Mouse (Mus musculus): ENCODE data around the gene Fibp. TPM values are rescaled to one million over a fixed set of nuclear protein-coding genes. Genes with fewer than 3 reads are reported as not detected.
A peak's percentile ranks its signal among the peaks of the same experiment; 100 is the strongest.

Fibp gene
- total and polyA plus RNA-seq, 3 experiments: 21.9 to 63.5 TPM; not detected in 1

DNA sequence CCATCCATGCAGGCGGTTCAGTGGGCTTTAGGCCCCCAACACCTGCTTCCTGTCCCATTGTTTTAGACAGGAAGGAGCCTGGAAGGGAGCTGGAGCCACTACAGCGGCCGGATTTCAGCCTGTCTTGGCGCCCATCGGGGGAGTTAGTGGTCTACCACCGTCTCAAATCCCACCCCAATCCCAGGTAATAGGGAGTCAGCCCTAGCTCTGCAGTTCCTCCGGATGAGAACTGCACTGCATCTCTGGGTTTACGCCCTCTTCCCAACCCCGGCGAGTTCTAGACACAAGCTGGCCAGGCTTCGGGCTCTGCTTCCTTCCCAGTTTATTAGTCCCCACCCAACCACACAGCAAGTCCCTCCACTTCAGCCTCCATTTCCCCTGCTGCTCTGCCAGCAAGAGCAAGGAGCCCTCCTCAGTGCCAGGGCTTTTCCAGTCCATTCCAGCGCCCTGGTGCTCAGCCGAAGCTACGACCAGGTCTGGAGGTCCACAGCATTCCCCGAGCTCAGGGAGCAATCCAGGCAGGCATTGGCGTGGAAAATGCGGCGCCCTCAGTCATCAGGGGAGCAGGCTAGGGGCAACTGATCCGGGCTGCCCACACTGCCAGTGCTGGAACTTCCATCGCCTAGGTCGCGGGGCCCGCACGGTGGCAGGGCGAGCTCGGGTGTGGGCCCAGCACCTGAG is 4.0 kb upstream of the Fibp start:
- H3K4me1 ChIP-seq (ENCODE audit: control insufficient read depth in 1 of 2, insufficient read depth in 2 of 2, low read length in 2 of 2): peaks cover 0 to 28% of the 10 kb centered on the region in 2 experiments
- H3K9me3 ChIP-seq (replicated peaks; ENCODE audit: insufficient read depth, low read length): no peaks in the 10 kb centered on the region

DNA sequence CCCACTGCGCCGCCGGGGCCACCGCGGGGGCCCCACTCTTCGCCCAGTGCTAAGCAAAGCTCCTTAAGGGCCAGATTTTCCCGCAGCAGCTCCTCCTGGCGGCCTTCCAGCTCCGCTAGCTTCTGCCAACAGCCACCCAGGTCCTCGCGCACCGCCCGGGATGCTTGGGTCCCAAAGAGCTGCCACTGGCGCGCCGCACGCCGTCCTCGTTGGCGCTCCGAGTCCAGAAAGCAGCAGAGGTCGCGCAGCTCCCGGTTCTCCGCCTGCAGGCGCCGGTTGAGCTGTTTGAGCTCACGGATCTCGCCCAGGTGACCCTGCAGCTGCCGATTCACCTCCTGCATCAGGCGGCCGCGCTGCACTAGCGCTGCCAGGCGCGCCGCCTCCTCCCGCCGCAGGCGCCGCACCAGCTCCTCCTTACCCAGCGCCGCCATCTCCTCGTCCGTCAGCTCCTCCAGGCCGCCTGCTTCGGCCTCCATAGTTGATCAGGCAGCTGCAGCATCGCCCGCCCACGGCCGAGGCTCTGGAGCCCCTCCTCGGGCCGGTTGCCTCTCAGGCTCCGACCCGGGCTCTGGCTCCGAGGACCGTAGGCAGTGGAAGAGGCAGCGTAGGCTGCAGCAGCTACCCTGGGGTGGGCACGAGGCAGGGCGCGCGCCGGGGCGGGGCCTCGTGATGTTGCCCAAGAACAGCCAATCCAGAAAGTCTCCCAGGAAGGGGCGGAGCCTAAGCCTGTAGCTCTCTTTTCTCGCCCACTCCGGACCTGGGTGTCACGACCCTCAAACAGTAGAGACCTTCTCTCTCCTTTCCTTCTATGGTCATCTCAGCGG is 3.3 kb upstream of the Fibp start:
- H3K27me3 ChIP-seq (ENCODE audit: control insufficient read depth in 1 of 2, insufficient read depth in 2 of 2, low read length in 2 of 2): no peaks in the 10 kb centered on the region
- DNase-seq (ENCODE audit: low read depth, low spot score): peak; percentile 96
- H3K9ac ChIP-seq (ENCODE audit: control insufficient read depth, low read depth, low read length, poor library complexity, severe bottlenecking): peak overlapping the region; percentile 89
- H3K79me2 ChIP-seq (ENCODE audit: control insufficient read depth, insufficient read depth, low read length, poor library complexity): peaks cover 18% of the 10 kb centered on the region
- H3K9me3 ChIP-seq (replicated peaks; ENCODE audit: insufficient read depth, low read length): no peaks in the 10 kb centered on the region
- H3K4me3 ChIP-seq (ENCODE audit: control insufficient read depth in 1 of 2, insufficient read depth in 1 of 2, low read depth in 2 of 2, low read length in 2 of 2): peak overlapping the region; percentile 77
- peaks cover 0 to 31% of the 10 kb centered on the region in 2 experiments for H3K4me1 ChIP-seq (ENCODE audit: control insufficient read depth in 1 of 2, insufficient read depth in 2 of 2, low read length in 2 of 2)
- H3K36me3 ChIP-seq (ENCODE audit: control insufficient read depth in 1 of 2, insufficient read depth in 2 of 2, low read length in 2 of 2): peaks cover 0 to 5% of the 10 kb centered on the region in 2 experiments; a peak in 2 of 4 replicates
- H3K27ac ChIP-seq (ENCODE audit: control insufficient read depth, low read depth, low read length): peak overlapping the region; percentile 51
- 0 out of 2 replicates have a peak, but pooled peaks have one; percentile 35 for TF ChIP-seq TBP (IDR thresholded peaks at IDR 0.05; ENCODE audit: low read depth, low read length)
- no peak for TF ChIP-seq MAZ (IDR thresholded peaks at IDR 0.05; ENCODE audit: low read depth, low read length)
- no peak for TF ChIP-seq GABPA (IDR thresholded peaks at IDR 0.05; ENCODE audit: low read depth, low read length)
- TF ChIP-seq MYB (IDR thresholded peaks at IDR 0.05; ENCODE audit: low read depth, low read length): no peak
- peak; percentile 67; the same call in 1 of the 2 replicates for TF ChIP-seq USF1 (IDR thresholded peaks at IDR 0.05; ENCODE audit: low read depth, low read length)
- TF ChIP-seq NELFE (IDR thresholded peaks at IDR 0.05; ENCODE audit: low read depth, low read length): peak; percentile 87
- TF ChIP-seq SMC3 (IDR thresholded peaks at IDR 0.05; ENCODE audit: low read depth, low read length): no peak
- TF ChIP-seq MAX (IDR thresholded peaks at IDR 0.05; ENCODE audit: low read length): peak; percentile 81
- TF ChIP-seq TCF12 (IDR thresholded peaks at IDR 0.05; ENCODE audit: low read depth, low read length): peak; percentile 29; the same call in 1 of the 2 replicates
- no peak for TF ChIP-seq E2F4 (IDR thresholded peaks at IDR 0.05; ENCODE audit: borderline replicate concordance, low read depth, low read length)
- no peak for TF ChIP-seq NRF1 (IDR thresholded peaks at IDR 0.05; ENCODE audit: insufficient read depth, low read depth, low read length, poor library complexity, severe bottlenecking)
- no peak for TF ChIP-seq HCFC1 (IDR thresholded peaks at IDR 0.05; ENCODE audit: low read depth, low read length)
- TF ChIP-seq KAT2A (conservative IDR thresholded peaks at IDR 0.05; ENCODE audit: low read depth, low read length): no peak
- TF ChIP-seq GATA1 (IDR thresholded peaks at IDR 0.05; ENCODE audit: low read depth, low read length): no peak
- peak; percentile 79 to 89 for TF ChIP-seq POLR2A (IDR thresholded peaks at IDR 0.05; ENCODE audit: control insufficient read depth in 1 of 2, insufficient read depth in 1 of 2, low read depth in 1 of 2, low read length in 2 of 2, poor library complexity in 1 of 2)
- no peak for TF ChIP-seq POLR2AphosphoS5 (IDR thresholded peaks at IDR 0.05; ENCODE audit: borderline replicate concordance, low read depth, low read length)
- TF ChIP-seq TAL1 (IDR thresholded peaks at IDR 0.05; ENCODE audit: low read length): no peak
- no peak for TF ChIP-seq CHD2 (IDR thresholded peaks at IDR 0.05; ENCODE audit: low read length)
- TF ChIP-seq MYC (IDR thresholded peaks at IDR 0.05; ENCODE audit: low read depth, low read length): peak; percentile 48; the same call in 1 of the 2 replicates
- no peak for TF ChIP-seq ZC3H11A (IDR thresholded peaks at IDR 0.05; ENCODE audit: low read depth, low read length)
- no peak for TF ChIP-seq JUND (IDR thresholded peaks at IDR 0.05; ENCODE audit: low read depth, low read length)
- TF ChIP-seq EP300 (IDR thresholded peaks at IDR 0.05; ENCODE audit: low read depth in 1 of 2, low read length in 2 of 2): no peak
- TF ChIP-seq RAD21 (IDR thresholded peaks at IDR 0.05; ENCODE audit: low read depth, low read length): no peak
- no peak for TF ChIP-seq CHD1 (IDR thresholded peaks at IDR 0.05; ENCODE audit: low read depth, low read length)
- no peak for TF ChIP-seq MEF2A (IDR thresholded peaks at IDR 0.05; ENCODE audit: extremely low read depth, insufficient replicate concordance, low read depth, low read length, poor library complexity, severe bottlenecking)

More for the DNA sequence above, 4.0 kb upstream of the Fibp start:
- peak overlapping the region; percentile 77 for H3K4me3 ChIP-seq (ENCODE audit: control insufficient read depth in 1 of 2, insufficient read depth in 1 of 2, low read depth in 2 of 2, low read length in 2 of 2)
- peaks cover 18% of the 10 kb centered on the region for H3K79me2 ChIP-seq (ENCODE audit: control insufficient read depth, insufficient read depth, low read length, poor library complexity)
- peaks cover 0 to 5% of the 10 kb centered on the region in 2 experiments; a peak in 2 of 4 replicates for H3K36me3 ChIP-seq (ENCODE audit: control insufficient read depth in 1 of 2, insufficient read depth in 2 of 2, low read length in 2 of 2)
- H3K9ac ChIP-seq (ENCODE audit: control insufficient read depth, low read depth, low read length, poor library complexity, severe bottlenecking): peak overlapping the region; percentile 89
- H3K27ac ChIP-seq (ENCODE audit: control insufficient read depth, low read depth, low read length): no peak overlapping the region
- H3K27me3 ChIP-seq (ENCODE audit: control insufficient read depth in 1 of 2, insufficient read depth in 2 of 2, low read length in 2 of 2): no peaks in the 10 kb centered on the region
- TF ChIP-seq ZMIZ1 (IDR thresholded peaks at IDR 0.05; ENCODE audit: low read depth, low read length) (no peak), NELFE (IDR thresholded peaks at IDR 0.05; ENCODE audit: low read depth, low read length) (no peak), CHD1 (IDR thresholded peaks at IDR 0.05; ENCODE audit: low read depth, low read length) (no peak), GATA1 (IDR thresholded peaks at IDR 0.05; ENCODE audit: low read depth, low read length) (no peak), TAL1 (IDR thresholded peaks at IDR 0.05; ENCODE audit: low read length) (no peak), MYB (IDR thresholded peaks at IDR 0.05; ENCODE audit: low read depth, low read length) (no peak), ZKSCAN1 (IDR thresholded peaks at IDR 0.05; ENCODE audit: low read depth, low read length) (no peak), KAT2A (conservative IDR thresholded peaks at IDR 0.05; ENCODE audit: low read depth, low read length) (no peak), UBTF (IDR thresholded peaks at IDR 0.05; ENCODE audit: borderline replicate concordance, insufficient read depth, low read depth, low read length) (no peak), ELF1 (IDR thresholded peaks at IDR 0.05; ENCODE audit: low read depth, low read length) (no peak), EP300 (IDR thresholded peaks at IDR 0.05; ENCODE audit: low read depth in 1 of 2, low read length in 2 of 2) (no peak)
- peak; percentile 44 for DNase-seq (ENCODE audit: low read depth, low spot score)
